ENCODE assay signal across 15 mouse cellular contexts in genomic region chr9:90069485-90069884, GRCm38 (mm10). TPM values are rescaled to one million over a fixed set of nuclear protein-coding genes. Genes with fewer than 3 reads are reported as not detected.
DNase-seq lines count a peak whose midpoint lies in the region; ATAC-seq lines count a peak whose summit lies in the region.
"Had no signal": no experiment of that assay in that cellular context is flagged by ENCODE, and none has a peak within 500 bp of the region (broad histone marks: within the 10 kb centered on the region; RNA-seq: fewer than 3 reads in every experiment).

No protein-coding gene starts in this region.

- H3K9me3 ChIP-seq in intestine, embryonic 16.5 days (ENCODE audit: control insufficient read depth, low read length): no peaks in the 10 kb centered on the region
- H3K9me3 ChIP-seq: heart, embryonic 13.5 days; limb, embryonic 13.5 days; megakaryocyte, embryonic 14.5 days had no signal

- ATAC-seq in intestine, embryonic 16.5 days: peak; percentile 89
- no peak for ATAC-seq in CD4-positive, CD25-positive, alpha-beta regulatory T cell, adult 4 months

- H3K4me2 ChIP-seq in intestine, embryonic 16.5 days (ENCODE audit: low read depth, low read length): no peak overlapping the region
- H3K4me2 ChIP-seq: heart, embryonic 13.5 days; hindbrain, embryonic 14.5 days; limb, embryonic 13.5 days had no signal

- no peak overlapping the region for H3K9ac ChIP-seq in intestine, embryonic 16.5 days (ENCODE audit: low read depth, low read length)
- H3K9ac ChIP-seq: heart, embryonic 13.5 days; hindbrain, embryonic 14.5 days; limb, embryonic 13.5 days had no signal

- no peak overlapping the region for H3K27ac ChIP-seq in intestine, embryonic 16.5 days (ENCODE audit: low read length)
- H3K27ac ChIP-seq: heart, embryonic 13.5 days; hindbrain, embryonic 14.5 days; limb, embryonic 13.5 days had no signal

- no peak overlapping the region for H3K4me3 ChIP-seq in intestine, embryonic 16.5 days (ENCODE audit: low read length)
- H3K4me3 ChIP-seq: heart, embryonic 13.5 days; limb, embryonic 13.5 days; megakaryocyte, embryonic 14.5 days had no signal

- peak; percentile 53 for DNase-seq in kidney, adult 11 months
- no peak for DNase-seq in kidney, adult 18-20 months
- peak; percentile 22 to 32 for DNase-seq in kidney, postnatal 36 days
- DNase-seq in lung, postnatal 4 days: peak; percentile 57 to 78
- DNase-seq in ovary, postnatal 36 days (ENCODE audit: low spot score): no peak
- no peak for DNase-seq in frontal cortex, postnatal 36 days (ENCODE audit: low spot score in 2 of 2)
- DNase-seq: cerebellum, adult 11 months; right cerebral cortex, postnatal 4 days; thymus, postnatal 14 days had no signal

- WGBS in intestine, embryonic 16.5 days: 47% methylated on average over 7 of the region's 7 CpGs

- H3K36me3 ChIP-seq in intestine, embryonic 16.5 days (ENCODE audit: control insufficient read depth, insufficient read depth, low read length): no peaks in the 10 kb centered on the region
- H3K36me3 ChIP-seq: heart, embryonic 13.5 days; limb, embryonic 13.5 days had no signal

- H3K27me3 ChIP-seq in intestine, embryonic 16.5 days (replicated peaks; ENCODE audit: control insufficient read depth, insufficient read depth, low read length): no peaks in the 10 kb centered on the region
- H3K27me3 ChIP-seq: heart, embryonic 13.5 days; limb, embryonic 13.5 days had no signal

- peaks cover 7% of the 10 kb centered on the region; the same call in 1 of the 2 replicates for H3K4me1 ChIP-seq in intestine, embryonic 16.5 days (ENCODE audit: control insufficient read depth, insufficient read depth, low read length)
- H3K4me1 ChIP-seq: heart, embryonic 13.5 days; limb, embryonic 13.5 days had no signal

RNA-seq across cellular contexts. Expression of gene Ctsh, which starts 15.5 kb away (rescaled TPM):
- 56.9 and 59.4 TPM in 2 replicates for polyA plus RNA-seq in intestine, embryonic 16.5 days (2015; fragmentation: Nextera tagmentation; extraction: Ambion mirVana)
- polyA plus RNA-seq in CD4-positive, CD25-positive, alpha-beta regulatory T cell, adult 4 months (2017; shearing (Covaris generic)): 10 to 100 TPM in 1 of 2 experiments, 1 to 10 TPM in 1; 2.0 to 14.6 TPM

RNA-seq across cellular contexts. Expression of gene Morf4l1, which starts 45.1 kb away (rescaled TPM):
- 281 and 302 TPM in 2 replicates for polyA plus RNA-seq in intestine, embryonic 16.5 days (2015; fragmentation: Nextera tagmentation; extraction: Ambion mirVana)
- 100 to 1,000 TPM; 309 to 341 TPM for polyA plus RNA-seq in CD4-positive, CD25-positive, alpha-beta regulatory T cell, adult 4 months (2017; shearing (Covaris generic))

Comparison
In these comparisons a context has a peak if more than half of its experiments do, and no peak if none do; other contexts are left out.
1. DNase-seq: peak in kidney, adult 11 months (single experiment), kidney, postnatal 36 days (2 of 2) and lung, postnatal 4 days (2 of 2); none in kidney, adult 18-20 months (single experiment), ovary, postnatal 36 days (single experiment) and frontal cortex, postnatal 36 days (0 of 2).